Mouse (Mus musculus) left cerebral cortex, postnatal 4 days (tissue): ENCODE measurements around the gene Smg8. TPM values are rescaled to one million over a fixed set of nuclear protein-coding genes. Genes with fewer than 3 reads are reported as not detected.
"Not testable (repeated sequence)": the region's sequence is repeated elsewhere in the genome, so short reads cannot be mapped to it uniquely, and the experiment has no call there.

Experiments
- DNase-seq: peaks from one replicate; pipeline ENCODE4 v3.0.0-alpha.2; 2022
- intact Hi-C: fragments of 180-260 bp; cut with DNase I; formaldehyde crosslinking; loops from one replicate; pipeline ENCODE4 v1.15.1; 2025
- microRNA-seq: library from miRNA; unstranded; fragments of <30 nt; microRNA quantifications from one replicate; pipeline ENCODE4 v1.2.0, GENCODE M21; 2022
- total RNA-seq, 2 experiments: library from RNA; stranded (reverse); gene quantifications; 2 replicates each; pipeline ENCODE4 v1.2.3; 2021

Gene Smg8
- total RNA-seq, 2 experiments from 2014 or later = 18.6 to 19.3 TPM

DNA sequence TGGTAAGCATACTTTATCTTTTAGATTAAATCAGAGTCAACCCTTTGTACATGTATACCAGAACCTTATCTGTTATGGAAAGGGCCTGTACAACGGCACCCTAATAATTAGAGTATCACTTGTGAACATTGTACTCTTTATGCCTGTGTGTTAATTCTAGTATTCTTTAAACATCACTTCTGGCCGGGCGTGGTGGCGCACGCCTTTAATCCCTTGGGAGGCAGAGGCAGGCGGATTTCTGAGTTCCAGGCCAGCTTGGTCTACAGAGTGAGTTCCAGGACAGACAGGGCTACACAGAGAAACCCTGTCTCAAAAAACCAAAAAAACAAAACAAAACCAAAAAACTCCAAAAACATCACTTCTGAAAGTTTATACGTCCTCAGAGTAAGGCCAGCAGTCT lies 37.7 kb downstream of the Smg8 start:
- intact Hi-C loops = loop anchor here (10.0 kb wide), 1 partner anchor 334 kb away; no protein-coding TSS in a partner anchor
- not testable (repeated sequence) for DNase-seq

DNA sequence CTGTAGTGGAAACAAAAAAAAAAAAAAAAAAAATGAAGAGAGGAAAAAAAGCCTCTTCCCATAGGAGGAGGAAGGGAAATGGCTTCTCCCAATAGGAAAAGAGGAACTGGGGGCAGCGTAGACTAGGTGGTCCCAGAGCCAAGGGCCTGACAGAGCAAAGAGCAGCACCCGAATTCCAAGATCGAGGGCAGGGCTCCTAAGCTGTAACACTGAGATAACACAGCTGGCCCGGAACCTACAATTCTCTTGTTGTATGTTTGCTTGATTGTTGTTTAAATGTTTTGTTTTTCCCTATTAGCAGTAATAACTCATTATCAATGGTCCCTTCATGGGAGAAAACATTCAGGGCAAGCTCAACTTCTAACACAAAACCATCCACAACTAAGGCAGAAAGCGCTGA lies 39.6 kb downstream of the Smg8 start:
- DNase-seq = no peak
- intact Hi-C loops = loop anchor here (10.0 kb wide), 1 partner anchor 332 kb away; no protein-coding TSS in a partner anchor

DNA sequence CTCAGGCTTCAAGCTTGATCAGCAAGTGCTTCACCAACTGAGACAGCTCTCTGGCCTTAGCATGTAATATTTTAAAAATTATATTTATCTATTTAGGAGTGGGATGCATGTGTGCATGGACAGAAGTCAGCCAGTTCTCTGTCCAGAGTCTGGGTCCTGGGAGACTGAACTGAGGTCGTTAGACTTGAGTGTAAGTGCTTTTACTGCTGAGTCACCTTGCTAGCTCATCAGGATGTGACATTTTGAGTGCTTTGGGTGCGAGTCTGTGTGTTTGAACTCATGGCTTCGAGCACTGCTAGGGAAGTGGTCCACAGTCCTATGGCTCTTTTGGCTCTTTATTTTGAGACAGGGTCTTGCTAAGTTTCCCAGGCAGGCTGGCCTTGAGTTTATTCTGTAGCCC lies 43.5 kb downstream of the Smg8 start:
- intact Hi-C loops = loop anchor here (10.0 kb wide), 1 partner anchor 328 kb away; no protein-coding TSS in a partner anchor
- DNase-seq = no peak

DNA sequence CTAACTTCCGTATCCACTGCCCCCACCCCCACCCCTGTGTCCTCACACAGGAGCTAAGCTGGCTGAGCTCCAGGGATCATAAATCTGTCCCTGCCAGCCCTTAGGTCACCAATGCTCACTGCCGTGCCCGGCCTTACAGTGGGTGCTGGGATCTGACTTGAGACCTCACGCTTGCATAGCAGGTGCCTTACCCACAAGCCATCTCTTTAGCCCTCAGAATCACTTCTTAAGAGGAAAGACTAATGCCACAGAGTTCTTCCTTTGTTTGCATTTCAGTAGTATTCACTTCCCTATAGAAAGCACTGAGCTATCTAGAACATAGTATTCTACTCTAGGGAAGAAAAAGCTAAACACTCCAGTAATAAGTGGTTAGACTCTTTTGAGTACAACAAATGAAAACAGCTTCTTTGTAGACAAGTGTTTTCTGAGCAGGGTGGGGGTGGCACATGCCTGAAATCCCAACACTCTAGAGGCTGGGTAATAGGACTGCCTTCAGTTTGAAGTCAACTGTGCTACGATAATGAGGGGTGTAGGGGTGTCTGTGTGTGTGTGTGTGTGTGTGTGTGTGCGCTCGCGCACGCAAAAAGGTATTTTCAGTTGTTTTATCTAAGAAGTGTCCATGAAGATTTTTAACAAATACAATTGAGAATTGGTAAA lies 47.1 kb downstream of the Smg8 start:
- intact Hi-C loops = no loop called here

DNA sequence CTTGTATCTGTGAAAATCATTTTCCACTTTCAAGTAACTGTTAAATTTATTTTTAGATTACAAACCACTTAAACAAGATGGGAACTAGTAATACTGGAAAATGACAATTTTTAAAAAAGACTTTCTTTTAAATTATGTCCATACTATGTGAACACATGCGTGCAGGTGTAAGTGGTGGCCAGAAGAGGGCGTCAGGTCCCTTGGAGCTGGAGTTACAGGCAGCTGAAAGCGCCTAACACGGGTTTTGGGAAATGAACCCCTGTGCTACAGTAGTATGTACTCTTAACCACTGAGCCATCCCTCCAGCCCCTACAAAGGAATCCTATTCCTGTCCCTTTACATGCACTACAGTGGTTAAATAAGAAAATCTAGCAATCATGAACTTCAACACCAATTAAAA lies 50.4 kb downstream of the Smg8 start:
- intact Hi-C loops = no loop called here
- peak; percentile 2 for DNase-seq

More for the DNA sequence above, 47.1 kb downstream of the Smg8 start:
- DNase-seq = no peak

DNA sequence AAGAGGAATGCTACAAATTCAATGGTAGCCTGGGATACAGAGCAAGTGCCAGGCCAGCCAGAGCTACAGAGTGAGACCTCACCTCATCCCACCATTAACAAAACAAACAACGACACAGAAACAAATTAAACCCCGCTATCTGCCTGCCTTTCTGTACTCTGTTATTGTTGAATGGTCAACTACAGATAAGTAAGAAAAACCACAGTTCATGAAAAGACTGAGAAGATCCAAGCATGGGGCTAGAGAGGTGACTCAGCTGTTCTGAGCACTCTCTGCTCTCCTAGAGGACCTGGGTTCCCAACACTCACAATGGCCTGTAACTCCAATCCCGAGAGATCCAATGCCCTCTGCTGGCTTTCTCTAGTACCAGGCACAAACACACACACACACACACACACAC lies 58.4 kb downstream of the Smg8 start:
- intact Hi-C loops = no loop called here
- DNase-seq = no peak

Small RNAs within 50 kb of the gene (microRNA-seq; reads per million reads assigned to microRNA genes)
- gene Mir301 = 191 reads per million, percentile 57 among the genes with 10 or more reads in this experiment

Other genes with a start within 250 kb of the Smg8 start
- gene Ypel2, start 93.1 kb downstream of the Smg8 start, total RNA-seq = 1 to 10 TPM; 6.0 to 6.4 TPM
- gene Gdpd1, start 12.7 kb downstream of the Smg8 start, total RNA-seq = 10 to 100 TPM; 79.3 to 79.9 TPM
- 1 to 10 TPM; 2.7 to 3.0 TPM for gene Prr11, start 21.9 kb upstream of the Smg8 start, total RNA-seq
- gene Ska2, start 22.5 kb upstream of the Smg8 start, total RNA-seq = 10 to 100 TPM; 28.3 to 28.9 TPM
- 100 to 1,000 TPM; 142 to 148 TPM for gene Trim37, start 40.3 kb upstream of the Smg8 start, total RNA-seq